Mouse (Mus musculus): Measurements from ENCODE around the gene Cdkn1a.
A peak's percentile ranks its signal among the peaks of the same experiment; 100 is the strongest.
"Not testable (repeated sequence)": the region's sequence is repeated elsewhere in the genome, so short reads cannot be mapped to it uniquely, and the experiment has no call there.

Cdkn1a gene

DNA sequence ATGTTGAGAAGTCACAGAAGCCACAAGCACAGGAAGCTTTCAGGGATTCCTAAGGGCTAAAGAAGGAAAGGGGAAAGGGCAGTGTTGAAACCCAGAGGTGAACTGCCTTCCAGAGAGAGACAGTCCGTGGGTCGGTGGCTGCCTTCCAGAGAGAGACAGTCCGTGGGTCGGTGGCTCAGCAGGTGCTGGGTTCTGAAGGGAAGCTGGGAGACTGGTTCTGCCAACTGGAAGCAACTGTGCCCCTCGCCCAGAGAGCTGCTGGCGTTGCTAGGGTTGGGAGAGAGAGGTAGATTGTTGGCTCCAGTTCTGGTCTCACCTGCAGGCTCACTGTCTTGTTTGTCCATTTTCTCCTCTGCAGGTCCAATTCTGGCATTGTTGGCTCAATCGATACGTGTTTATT is 32.3 kb upstream of the Cdkn1a start:
- DNase-seq (ENCODE audit: low read depth, low spot score) = no peak

DNA sequence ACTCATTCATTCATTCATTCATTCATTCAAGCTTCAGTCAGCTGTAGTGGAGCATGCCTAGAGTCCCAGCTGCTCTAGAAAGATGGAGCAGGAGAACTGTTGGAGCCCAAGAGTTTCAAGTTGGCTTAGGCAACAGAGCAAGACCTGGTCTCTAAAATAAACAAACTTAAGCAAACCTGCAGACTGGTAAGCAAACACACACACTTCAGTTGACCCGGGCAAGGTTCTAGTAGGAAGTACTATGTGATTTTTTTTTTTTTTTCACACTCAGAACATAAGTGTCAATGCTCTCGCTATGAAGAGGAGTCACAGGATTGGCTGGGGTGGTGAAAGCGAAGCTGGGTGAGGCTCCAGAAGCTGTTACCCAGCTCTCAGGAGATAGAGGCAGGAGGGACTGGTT is 31.2 kb upstream of the Cdkn1a start:
- DNase-seq (ENCODE audit: low read depth, low spot score) = no peak

DNA sequence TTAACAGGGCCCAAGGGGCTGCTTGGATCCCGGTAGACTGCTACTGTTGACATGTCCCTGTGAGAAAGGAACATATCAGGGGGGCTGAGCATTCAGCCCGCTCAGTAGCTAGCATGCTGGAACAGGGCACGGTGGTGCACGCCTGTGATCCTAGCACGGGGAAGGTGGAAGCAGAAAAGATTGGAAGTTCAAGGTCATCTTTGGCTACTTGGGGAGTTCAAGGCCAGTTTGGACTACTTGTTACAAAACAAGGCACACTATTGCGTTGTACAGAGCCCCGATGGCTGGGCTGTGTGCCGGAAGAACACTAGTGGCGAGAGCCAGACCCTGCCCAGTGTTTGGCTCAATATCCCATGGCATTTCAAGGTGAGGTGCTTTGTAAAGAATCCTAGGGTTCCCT is 29.8 kb upstream of the Cdkn1a start:
- DNase-seq (ENCODE audit: low read depth, low spot score) = peak; percentile 71

DNA sequence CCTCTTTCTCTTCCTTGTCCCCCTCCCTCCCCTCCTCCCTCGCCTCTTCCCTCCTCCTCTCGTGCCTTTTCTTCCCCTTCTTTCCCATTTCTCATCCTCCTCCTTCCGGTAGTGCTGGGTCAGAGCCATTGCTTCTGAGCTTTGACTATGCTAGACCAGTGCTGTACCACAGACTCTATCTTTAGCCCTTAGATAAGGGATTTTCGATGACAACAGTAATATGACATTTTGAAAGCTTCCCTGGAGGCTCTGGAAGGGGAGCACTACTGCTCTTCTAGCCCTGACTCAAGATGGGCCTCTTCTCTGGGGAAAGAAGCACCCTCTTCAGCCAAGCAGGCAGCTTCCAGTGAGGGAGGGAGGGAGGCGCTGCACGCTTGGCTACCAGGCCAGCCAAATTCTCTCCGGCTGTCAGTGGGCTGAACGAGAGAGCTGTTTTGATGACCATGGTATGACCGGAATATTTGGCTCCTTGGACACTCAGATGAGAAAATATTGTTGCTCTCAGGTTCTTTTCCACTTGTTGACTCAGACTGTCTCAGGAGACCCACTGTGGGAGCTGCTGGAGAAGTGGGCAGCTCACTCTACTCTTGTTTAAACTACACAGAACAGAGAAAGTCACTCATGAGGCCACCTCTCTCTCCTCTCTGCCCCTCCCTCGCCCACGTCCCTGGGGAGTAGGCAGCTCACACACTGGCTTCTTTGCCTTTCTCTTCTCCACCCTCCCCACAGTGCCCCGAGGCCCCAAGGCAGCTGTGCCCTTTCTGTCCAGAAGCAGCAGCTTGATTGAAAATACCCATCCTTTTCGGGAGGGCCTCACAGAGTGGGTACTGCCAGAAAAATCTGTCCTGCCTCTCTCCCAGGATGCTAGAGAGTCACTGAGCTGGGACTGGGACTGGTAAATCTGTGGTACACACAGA is 28.4 kb upstream of the Cdkn1a start:
- DNase-seq (ENCODE audit: low read depth, low spot score) = no peak

DNA sequence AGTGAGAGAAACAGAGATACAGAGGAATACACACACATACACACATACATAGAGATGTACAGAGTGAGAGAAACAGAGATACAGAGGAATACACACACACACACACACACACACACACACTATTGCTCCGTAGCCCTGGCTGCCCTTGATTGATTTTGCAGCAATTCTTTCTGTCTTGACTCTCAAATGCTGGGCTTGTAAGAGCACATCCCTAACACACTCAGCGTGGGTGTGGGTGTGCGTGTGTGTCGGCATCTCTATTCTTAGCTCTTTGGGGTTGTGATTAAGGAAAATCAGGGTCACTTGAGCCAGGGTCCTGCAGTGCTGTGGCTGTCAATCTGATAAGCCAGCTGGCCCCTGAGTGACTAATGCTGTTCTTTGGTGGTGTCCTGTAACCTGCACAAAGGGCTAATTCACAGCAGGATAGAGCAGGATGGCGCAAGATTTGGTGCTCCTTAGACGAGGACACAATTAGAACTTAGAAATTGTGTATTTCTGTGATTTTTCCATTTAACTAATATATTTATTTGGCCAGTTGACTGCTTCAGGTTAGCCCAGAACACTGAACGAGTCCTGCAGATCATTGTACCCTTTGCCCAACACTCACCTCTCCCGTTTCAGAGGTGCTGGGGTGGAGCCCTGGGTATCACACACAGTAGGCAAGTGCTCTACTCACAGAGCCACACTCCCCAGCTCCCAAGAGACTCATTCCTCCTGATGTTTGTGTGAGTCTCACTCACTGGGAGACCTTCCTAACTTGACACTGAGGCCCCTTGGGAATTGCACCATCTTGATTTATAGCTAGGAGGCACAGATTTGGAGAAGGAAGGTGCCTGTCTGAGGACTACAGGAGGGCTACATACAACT is 27.4 kb upstream of the Cdkn1a start:
- no peak for DNase-seq (ENCODE audit: low read depth, low spot score)

DNA sequence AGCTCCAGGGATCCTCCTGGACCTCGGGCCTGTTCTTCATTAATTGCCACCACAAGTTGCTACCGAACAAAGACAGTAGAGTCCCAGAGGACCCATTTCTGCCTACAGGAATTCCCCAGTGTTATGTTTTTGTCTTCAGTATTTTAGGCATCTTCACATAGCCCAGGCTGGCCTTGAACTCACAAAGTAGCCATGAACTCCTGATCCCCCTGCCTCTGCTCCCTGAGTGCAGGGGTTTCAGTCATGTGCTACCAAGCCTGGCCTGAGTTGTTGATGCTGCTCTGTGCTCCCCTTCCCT is 26.8 kb upstream of the Cdkn1a start:
- no peak for DNase-seq (ENCODE audit: low read depth, low spot score)

DNA sequence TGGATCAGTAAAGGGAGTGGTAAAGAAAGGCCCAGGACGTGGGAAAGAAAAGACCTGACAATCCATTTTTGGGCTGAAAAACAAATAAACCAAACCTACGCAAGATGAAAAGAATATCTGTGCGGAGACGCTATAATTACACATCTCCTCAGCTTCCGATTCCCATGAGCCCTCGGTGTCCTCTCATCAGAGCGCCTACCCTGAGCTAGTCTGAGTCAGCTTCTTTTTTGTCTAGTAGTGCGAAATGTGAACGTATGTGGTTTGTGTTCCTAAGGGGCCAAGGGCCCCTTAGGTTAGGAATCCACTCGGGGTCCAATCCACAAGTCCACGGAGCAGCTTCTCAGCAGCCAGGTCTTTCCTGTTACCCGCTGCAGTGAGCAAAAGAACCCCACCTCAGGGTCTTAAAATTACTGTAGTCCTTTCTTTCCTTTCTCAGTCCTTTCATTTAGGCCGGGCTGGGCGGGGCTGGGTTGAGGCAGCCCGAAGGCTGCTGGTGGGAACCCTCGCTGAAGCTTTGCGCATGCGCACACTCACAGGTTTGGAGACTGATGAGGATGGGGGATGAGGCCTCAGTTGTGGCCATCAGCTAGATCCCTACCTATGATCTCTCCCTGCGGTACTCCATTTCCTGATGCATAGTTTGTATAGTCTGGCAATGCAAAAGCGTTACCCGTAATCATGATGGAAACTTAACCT is 25.4 kb upstream of the Cdkn1a start:
- DNase-seq (ENCODE audit: low read depth, low spot score) = peak; percentile 93

DNA sequence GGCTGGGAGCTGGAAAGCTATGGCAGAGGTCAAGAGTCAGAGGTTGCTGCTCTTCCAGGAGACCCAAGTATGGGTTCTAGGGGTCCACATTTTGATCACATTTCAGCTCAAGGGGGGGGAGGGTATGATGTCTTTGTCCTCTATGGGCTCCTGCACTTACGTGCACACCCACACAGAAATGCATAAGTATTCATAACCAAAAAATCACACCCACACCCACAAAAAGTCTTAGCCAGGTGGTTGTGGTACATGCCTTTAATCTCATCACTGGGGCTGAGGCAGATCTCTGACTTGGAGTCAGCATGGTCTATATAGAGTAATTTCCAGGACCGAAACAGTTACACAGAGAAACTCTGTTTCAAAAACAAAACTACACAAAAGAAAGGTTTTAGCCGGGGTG is 24.8 kb upstream of the Cdkn1a start:
- DNase-seq (ENCODE audit: low read depth, low spot score) = no peak

DNA sequence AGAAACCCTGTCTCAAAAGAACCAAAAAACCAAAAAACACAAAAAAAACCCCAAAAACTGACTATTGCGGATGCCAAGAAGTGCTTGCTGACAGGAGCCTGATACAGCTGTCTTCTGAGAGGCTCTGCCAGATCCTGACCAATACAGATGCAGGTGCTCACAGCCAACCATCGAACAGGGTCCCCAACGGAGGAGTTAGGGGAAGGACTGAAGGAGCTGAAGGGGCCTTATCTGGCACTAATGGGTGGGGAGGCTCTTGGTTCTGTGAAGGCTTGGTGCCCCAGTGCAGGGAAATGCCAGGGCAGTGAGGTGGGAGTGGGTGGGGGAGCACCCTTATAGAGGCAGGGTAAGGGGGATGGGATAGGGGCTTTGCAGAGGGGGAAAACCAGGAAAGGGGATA is 23.4 kb upstream of the Cdkn1a start:
- not testable (repeated sequence) for DNase-seq (ENCODE audit: low read depth, low spot score)

DNA sequence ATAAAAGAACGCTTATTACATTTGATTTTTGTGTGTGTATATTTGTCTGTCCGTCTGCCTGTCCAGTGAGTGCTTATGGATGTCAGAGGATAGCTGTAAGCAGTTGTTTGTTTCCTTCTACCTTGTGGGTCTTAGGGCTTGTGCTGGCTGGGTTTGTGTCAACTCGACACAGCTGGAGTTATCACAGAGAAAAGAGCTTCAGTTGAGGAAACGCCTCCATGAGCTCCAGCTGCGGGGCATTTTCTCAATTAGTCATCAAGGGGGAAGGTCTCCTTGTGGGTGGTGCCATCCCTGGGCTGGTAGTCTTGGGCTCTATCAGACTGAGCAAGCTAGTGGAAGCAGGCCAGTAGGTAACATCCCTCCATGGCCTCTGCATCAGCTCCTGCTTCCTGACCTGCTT is 22.9 kb upstream of the Cdkn1a start:
- DNase-seq (ENCODE audit: low read depth, low spot score) = no peak

DNA sequence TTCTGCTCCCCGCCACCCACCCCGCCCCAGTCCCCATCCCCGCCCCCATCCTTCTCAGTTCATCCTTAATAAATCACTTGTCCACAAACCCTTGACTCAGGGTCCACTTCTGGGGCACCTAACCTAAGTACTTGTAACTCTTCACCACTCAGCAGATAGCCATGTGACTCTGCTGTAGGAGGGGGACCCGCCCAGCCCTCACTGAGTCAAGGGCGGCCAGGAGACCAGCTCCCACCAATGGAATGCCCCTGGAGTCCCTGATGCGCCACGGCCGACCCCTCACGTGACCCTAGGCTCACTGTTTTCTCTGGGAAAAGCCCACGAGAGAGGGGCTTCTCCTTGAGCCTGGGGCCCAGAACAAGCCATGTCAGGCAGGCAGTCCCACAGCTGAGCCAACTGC is 21.7 kb upstream of the Cdkn1a start:
- peak; percentile 77 for DNase-seq (ENCODE audit: low read depth, low spot score)

DNA sequence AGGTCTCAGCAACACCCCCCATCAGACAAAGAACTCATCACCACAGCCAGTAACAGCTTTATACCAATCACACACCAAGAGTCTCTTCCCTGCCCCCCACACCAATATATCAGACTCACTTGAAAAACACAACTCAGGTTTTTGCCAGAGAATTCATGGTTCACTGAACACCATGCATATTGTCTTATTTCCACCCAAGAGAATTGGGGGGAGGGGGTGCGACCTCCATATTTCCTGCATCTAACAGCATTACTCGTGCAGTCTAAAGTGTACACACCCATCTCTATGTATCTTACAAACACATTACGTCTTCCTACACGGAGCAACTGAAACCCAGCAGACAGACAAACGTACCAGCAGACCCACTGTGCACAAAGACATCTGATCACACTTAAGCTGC is 19.0 kb upstream of the Cdkn1a start:
- no peak for DNase-seq (ENCODE audit: low read depth, low spot score)

DNA sequence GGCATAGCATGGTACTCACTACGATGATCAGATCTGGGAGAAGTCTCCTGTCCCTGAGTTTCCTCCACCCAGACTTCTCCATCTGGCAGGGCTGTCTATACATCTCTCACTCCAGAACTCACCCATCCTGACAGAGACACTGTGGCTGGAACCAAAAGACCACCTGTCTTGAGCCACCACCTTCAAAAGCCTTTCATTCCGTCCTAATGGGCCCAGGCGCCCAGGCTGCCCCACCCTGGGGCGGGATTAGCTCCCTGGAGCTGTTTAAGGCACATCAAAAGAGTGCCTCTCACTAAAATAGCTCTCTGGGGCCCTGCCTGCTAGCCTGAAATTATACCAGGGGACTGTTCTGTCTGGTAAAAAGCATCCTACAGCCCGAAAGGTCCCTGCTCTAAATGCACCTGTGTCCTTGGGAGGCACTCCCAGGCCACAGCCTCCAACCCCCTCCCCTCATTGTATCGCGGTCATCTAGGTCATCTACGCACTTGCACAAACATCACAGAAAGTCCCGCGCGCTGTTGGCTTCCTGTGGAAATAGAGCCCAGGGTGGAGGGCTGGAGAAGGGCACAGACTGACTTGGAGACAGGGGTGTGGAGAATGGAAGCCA is 18.0 kb upstream of the Cdkn1a start:
- DNase-seq (ENCODE audit: low read depth, low spot score) = peak; percentile 76

DNA sequence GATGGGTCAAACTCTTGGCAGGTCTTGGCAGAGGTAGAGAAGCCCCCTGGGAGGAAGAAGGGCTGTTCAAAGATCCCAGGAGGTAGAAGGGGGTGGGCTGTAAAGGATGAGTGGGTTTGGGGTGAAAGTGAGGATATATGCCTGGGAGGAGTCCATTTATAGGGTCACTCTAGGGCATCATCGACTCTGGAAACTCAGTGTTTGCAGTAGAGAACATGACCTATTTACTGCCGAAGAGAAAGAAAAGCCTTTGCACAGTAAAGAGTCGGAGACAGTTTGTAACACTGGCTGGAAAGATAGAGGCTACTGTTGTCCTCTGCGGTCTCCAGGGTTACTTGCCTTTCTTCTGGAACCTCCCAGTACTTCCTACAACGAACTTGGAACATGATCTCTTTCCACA is 17.5 kb upstream of the Cdkn1a start:
- DNase-seq (ENCODE audit: low read depth, low spot score) = no peak

DNA sequence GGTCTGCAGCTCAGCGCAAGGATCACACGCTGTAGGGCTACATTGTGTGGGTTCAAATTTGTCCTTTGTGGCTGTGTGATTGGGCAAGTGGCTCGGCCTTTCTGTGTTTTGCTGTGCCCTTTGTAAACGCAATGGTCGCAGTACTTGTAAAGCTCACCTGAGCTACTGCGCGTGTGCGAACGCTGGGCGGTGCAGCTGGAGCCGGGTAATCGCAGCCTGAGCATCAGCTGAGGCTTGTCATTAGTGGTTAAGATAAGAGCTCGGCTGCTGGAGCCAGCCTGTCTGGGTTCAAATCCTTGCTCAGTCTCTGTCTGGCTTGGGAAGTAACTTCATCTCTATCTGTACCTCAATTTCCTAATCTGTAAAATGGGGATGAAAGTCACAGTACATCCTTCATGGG is 16.7 kb upstream of the Cdkn1a start:
- DNase-seq (ENCODE audit: low read depth, low spot score) = peak; percentile 88

DNA sequence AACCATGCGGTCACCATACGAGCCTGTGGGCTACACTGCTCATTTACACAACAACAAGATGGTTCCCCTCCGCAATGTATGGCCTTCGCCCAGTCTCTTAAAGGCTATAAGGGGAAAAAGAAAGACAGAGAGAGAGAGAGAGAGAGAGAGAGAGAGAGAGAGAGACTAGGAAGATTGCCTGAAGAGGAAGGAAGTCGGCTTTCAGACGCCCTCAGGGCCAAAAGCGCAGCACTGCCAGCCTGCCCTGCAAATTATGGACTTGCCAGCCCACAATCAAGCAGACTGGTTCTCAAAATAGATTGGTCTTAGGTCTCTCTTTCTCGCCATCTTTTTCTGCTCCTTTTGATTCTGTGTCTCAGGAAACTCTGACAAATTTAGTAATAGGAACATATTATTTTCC is 14.5 kb upstream of the Cdkn1a start:
- DNase-seq (ENCODE audit: low read depth, low spot score) = no peak

DNA sequence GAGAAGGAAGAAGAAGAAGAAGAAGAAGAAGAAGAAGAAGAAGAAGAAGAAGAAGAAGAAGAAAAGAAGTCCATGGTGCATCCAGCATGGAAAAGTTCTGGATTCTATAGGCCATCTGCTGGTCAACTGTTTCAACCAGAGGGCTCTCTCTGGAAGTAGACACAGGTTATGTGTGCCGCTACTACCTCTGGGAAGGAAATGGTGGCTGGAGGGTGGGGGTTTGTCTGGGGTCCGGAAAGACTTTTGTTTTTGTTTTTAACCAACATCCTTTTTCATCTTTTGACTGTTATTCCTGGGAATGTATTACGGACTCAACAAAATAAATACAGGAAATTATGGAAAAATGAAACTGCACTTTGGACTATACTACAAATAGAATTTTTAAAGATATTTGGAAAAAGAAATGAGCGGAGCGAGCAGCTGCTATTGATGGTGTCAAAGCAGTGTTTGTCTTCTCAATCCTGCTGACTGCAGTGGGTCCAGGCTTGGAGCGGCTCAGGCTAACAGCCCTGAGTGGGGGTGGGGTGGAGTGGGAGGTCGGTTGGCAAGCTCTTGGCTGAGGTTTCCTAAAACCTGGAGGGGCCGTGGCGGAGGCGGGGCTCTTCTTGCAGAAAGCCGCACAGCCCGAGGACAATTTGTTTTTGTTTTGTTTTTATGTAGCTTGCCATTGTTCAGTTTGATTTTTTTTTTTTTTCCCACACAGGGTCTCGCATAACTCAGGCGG is 12.8 kb upstream of the Cdkn1a start:
- DNase-seq (ENCODE audit: low read depth, low spot score) = peak; percentile 80

DNA sequence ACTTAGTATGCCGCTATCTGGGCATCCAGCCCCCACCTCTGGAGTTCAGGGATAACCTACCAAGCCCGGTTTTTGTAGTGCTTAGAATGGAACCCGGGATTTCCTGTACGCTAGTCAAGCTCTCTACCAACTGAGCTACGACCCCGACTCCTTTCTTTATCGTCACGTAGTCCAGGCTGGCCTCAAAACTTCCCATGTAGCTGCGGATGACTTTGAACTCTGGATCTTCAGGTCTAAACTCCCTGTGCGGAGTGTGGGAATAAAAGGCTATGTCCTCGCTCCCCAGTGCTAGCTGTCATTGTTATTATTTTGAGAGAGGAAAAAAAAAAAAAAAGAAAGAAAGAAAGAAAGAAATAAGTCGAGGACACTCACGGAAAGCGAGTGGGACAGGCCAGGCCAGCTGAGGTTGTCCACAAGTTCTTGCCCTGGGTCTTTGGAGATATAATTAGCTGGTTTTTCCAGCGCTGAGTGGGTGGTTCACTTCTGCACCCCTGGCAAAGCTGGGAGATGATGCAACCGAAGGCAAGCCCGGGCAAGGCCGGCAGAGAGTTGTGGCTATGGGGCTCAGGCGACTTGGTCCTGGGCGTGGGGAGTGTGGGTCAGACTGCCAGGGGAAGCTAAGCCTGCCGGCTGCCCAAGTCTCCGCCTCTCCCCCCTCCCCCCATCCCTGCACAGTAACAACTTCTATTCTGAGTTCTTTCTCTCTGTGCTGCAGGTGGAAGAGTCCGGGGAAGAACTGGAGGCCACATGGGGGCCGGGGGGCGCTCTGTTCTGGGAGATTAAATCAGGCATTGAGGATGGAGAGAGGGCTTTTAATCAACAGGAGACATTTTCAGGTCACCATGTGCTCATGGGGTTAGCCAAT is 12.0 kb upstream of the Cdkn1a start:
- DNase-seq (ENCODE audit: low read depth, low spot score) = peak; percentile 90

DNA sequence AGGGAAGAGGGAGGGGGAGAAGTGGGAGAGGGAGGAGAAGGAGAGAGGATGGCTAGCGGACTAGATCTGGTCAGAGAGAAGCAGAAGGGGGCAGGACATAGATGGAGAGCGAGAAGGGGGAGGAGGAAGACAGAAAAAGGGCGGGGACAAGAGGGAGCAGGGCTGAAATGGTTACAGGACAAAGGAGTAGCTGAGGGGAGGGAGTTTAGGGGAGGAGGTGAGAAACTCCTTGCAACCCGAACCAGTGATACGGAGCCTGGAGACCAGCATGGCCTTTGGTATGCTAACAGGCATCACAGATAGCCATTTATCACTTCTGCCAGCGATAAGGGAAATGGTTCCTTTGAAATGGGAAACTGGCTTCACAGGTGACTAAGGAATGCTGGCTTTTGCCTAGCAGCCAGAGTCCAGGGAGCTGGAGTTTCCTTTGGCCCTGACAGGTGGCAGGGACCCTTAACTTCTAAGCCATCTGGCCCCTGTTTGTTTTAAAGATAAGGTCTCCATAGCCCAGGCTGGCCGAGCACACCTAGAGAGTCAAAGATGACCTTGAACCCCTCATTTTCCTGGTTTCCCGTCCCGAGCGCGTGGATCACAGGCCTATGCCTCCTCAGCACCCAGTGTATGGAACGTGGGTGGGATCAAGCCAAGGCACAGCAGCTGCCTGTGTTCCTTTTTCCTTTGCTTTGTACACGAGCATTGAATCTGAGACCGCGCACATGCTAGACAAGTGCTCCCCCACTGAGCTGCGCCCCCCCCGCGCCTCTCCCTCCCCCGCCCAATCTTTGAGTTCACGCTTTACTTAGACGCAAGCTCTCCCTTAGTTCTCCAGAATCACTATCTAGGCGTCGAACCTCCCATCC is 9.8 kb upstream of the Cdkn1a start:
- DNase-seq (ENCODE audit: low read depth, low spot score) = peak; percentile 98
